Mouse (Mus musculus) spleen, adult 2 months (tissue): Measurements from ENCODE around the gene Lrat.

Source experiments
- CTCF ChIP-seq: fragments of 200-500 bp; IDR thresholded peaks from 2 replicates; pipeline ENCODE4 v1.5.1; 2011; ENCODE audit warnings: mild to moderate bottlenecking, inconsistent platforms; ENCODE audit not compliant: insufficient read depth, insufficient read length, insufficient replicate concordance; ENCODE audit errors: extremely low read depth
- POLR2A ChIP-seq: fragments of 200-500 bp; IDR thresholded peaks from 2 replicates; pipeline ENCODE4 v1.6.1; 2011; ENCODE audit warnings: low read depth, low read length, inconsistent platforms

- no peak for TF ChIP-seq POLR2A
- no peak for TF ChIP-seq CTCF
These were observed 28.0 kb downstream of the Lrat start for GRCm38 (mm10) chr3:82875671-82876371.
